Mouse (Mus musculus): ENCODE measurements at regions not wholly inside any gene's neighbourhood (a gene's known extent, or its start where the extent isn't known, plus 50 kb on each side); places are given as distances from the start of the nearest gene placed in this dataset.
A peak's percentile ranks its signal among the peaks of the same experiment; 100 is the strongest.

DNA sequence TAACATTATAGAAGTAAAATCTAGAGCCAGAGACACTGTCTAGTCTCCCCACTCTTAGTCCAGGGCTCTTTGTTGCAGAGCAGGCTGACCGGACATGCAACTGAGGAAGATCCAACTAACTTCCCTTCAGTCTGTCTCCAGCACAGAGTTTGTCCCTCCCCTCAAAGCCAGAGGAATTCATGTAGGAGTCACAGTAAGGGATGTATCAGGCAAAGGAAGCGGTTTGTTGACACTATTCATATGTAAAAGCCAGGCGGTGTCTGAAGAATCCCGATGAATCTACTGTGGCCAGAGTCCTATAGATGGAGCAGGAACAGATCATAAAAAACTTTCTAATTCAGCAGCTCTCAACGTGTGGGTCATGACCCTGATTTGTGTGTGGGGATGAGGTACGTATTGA, 179.7 kb upstream of the Foxn2 start:
- H3K9me3 ChIP-seq, result no peaks in the 10 kb centered on the region
- no peak overlapping the region for H3K4me2 ChIP-seq
- peaks cover 16% of the 10 kb centered on the region for H3K4me1 ChIP-seq
- no peak overlapping the region for H3K4me3 ChIP-seq
- H3K36me3 ChIP-seq, result no peaks in the 10 kb centered on the region
- 67% methylated on average over 6 of the region's 6 CpGs for WGBS
- no peak overlapping the region for H3K9ac ChIP-seq
- no peaks in the 10 kb centered on the region for H3K27me3 ChIP-seq
- no peak for ATAC-seq (ENCODE audit: insufficient number of reproducible peaks, low FRiP score, low TSS enrichment, low read depth)
- H3K27ac ChIP-seq, result no peak overlapping the region

DNA sequence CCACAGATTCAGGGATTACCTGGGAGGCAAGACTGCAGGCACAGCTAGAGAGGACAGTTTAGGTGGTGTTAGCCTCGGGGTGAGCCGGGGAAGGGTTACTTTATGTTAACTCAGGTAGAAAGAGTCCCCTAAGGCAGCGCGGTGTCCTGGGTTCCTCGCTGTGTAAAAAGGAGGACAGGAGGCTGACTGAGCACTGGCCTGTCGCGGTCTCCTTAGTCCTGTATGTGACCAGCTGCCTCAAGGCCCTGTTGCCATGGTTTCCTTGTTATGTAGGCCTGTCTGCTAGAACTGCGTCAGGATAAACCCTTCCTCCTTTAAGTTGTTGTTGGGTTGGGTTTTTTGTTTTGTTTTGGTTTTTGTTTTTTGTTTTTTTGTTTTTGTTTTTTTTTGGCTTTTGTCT, 179.0 kb upstream of the Foxn2 start:
- H3K27me3 ChIP-seq, result no peaks in the 10 kb centered on the region
- no peak overlapping the region for H3K27ac ChIP-seq
- 40% methylated on average over 8 of the region's 8 CpGs for WGBS
- no peak overlapping the region for H3K9ac ChIP-seq
- no peak for ATAC-seq (ENCODE audit: insufficient number of reproducible peaks, low FRiP score, low TSS enrichment, low read depth)
- H3K9me3 ChIP-seq, result no peaks in the 10 kb centered on the region
- H3K4me3 ChIP-seq, result no peak overlapping the region
- H3K36me3 ChIP-seq, result no peaks in the 10 kb centered on the region
- peaks cover 12% of the 10 kb centered on the region for H3K4me1 ChIP-seq
- H3K4me2 ChIP-seq, result no peak overlapping the region

DNA sequence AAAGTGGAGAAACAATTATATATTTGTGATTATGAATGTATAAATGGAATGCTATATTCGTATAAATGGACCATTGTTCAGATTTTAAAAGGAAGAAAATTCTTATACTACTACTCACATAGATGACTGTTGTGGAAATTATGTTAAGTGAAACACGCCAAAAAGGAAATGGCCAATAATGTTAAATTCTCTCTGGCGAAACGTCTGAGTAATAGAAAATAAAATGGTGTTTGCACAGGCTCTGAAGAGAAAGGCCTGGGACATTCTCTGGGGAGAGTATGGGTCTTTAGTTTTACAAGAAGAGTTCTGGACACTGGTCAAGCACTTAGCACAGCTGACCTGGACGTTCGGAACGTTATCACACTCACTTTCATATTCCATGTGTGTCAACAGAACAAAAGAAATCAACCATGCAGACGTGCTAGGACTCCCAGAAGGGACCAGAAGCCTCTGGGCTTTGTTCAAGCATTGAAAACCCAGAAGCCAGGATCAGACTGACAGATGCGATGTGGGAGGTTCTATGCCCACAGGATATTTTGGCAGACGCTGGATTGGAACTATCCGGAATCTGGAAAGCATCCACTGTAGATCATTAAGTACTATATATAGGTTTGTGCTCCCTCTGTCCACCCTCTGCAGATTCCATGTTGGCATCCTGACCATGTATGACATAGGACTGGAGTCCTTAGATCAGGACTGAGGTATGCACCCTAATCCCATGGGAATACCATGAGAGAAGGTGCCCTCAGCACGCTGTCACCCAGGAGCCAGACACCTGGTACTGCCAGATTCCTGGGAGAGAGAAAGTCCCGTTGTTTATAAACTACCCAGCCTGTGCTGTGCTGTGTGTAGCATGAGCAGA, 178.0 kb upstream of the Foxn2 start:
- Histone ChIP-seq H3K9me3 (no peaks in the 10 kb centered on the region), H3K4me2 (no peak overlapping the region), H3K9ac (no peak overlapping the region), H3K36me3 (no peaks in the 10 kb centered on the region), H3K4me1 (peaks cover 4% of the 10 kb centered on the region), H3K27me3 (no peaks in the 10 kb centered on the region), H3K27ac (peak overlapping the region; percentile 63), H3K4me3 (no peak overlapping the region)
- ATAC-seq (ENCODE audit: insufficient number of reproducible peaks, low FRiP score, low TSS enrichment, low read depth), result peak; percentile 46; the same call in 1 of the 2 replicates
- 43% methylated on average over 13 of the region's 13 CpGs for WGBS

DNA sequence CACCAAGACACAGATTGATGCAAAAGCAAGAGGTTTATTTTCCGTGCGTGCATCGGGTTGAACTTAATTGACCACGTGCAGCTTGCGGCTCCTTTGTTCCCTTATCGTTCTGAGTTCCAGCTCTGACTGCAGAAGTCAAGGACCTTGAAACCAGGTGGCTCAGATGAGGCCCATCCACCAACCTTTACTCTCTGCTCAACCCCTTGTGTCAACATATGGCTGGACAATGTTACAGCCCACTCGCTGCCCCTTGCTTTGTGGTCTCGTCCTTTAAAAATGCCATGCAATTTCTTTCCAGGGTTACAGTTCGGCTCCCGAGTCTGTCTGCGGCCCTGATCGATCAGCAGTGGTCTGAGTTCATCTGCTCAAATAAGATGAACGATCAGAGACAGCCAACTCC, 175.2 kb upstream of the Foxn2 start:
- WGBS, result 90% methylated on average over 13 of the region's 13 CpGs

DNA sequence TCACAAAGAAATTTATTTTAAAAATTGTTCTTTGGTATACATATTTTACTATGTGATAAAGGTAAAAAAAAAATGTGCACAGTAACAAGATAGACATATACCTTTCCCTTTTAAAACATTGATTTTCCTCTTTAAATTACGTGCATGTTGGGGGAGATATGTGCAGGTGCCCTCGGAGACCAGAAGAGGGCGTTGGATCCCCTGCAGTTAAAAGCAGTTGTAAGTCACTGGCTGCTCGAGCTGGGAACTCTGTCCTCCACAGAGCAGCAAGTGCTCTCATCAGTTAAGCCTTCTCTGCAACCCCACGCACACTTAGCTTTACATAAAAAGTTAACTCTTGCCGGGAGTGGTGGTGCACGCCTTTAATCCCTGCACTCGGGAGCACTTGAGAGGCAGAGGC, 172.3 kb upstream of the Foxn2 start:
- Histone ChIP-seq H3K4me2 (no peak overlapping the region), H3K27ac (no peak overlapping the region), H3K27me3 (no peaks in the 10 kb centered on the region), H3K4me1 (no peaks in the 10 kb centered on the region), H3K4me3 (no peak overlapping the region), H3K9me3 (no peaks in the 10 kb centered on the region), H3K36me3 (no peaks in the 10 kb centered on the region), H3K9ac (no peak overlapping the region)
- 82% methylated on average over 8 of the region's 8 CpGs for WGBS
- ATAC-seq (ENCODE audit: insufficient number of reproducible peaks, low FRiP score, low TSS enrichment, low read depth), result no peak

More for the DNA sequence above, 175.2 kb upstream of the Foxn2 start:
- H3K4me2 ChIP-seq, result no peak overlapping the region
- no peak overlapping the region for H3K4me3 ChIP-seq
- H3K27ac ChIP-seq, result no peak overlapping the region
- no peaks in the 10 kb centered on the region for H3K36me3 ChIP-seq
- ATAC-seq (ENCODE audit: insufficient number of reproducible peaks, low FRiP score, low TSS enrichment, low read depth), result no peak
- peaks cover 4% of the 10 kb centered on the region for H3K4me1 ChIP-seq
- no peaks in the 10 kb centered on the region for H3K27me3 ChIP-seq
- no peak overlapping the region for H3K9ac ChIP-seq
- no peaks in the 10 kb centered on the region for H3K9me3 ChIP-seq

DNA sequence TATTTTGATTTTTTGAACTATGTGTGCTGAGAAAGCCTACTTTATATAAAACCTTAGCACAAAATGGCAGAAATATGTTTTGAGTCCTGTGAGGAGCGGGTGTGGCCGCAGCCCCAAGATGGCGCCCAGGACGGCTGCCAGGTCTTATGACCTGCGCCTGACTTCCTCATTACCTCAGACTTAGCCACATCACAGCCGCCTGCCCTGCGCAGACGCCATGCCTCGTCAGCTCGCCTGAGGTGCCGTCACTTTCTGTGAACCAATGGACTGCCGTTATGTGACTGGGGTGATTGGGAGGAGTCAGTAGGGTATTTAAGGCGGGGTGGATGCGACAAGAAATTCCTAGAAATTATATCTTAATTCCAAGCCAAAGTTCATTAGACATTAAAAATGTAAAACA, 171.7 kb upstream of the Foxn2 start:
- no peak overlapping the region for H3K4me3 ChIP-seq
- WGBS, result 95% methylated on average over 14 of the region's 14 CpGs
- no peak overlapping the region for H3K4me2 ChIP-seq
- H3K4me1 ChIP-seq, result no peaks in the 10 kb centered on the region
- H3K36me3 ChIP-seq, result no peaks in the 10 kb centered on the region
- no peak overlapping the region for H3K9ac ChIP-seq
- no peaks in the 10 kb centered on the region for H3K27me3 ChIP-seq
- H3K27ac ChIP-seq, result no peak overlapping the region
- no peaks in the 10 kb centered on the region for H3K9me3 ChIP-seq
- ATAC-seq (ENCODE audit: insufficient number of reproducible peaks, low FRiP score, low TSS enrichment, low read depth), result no peak

DNA sequence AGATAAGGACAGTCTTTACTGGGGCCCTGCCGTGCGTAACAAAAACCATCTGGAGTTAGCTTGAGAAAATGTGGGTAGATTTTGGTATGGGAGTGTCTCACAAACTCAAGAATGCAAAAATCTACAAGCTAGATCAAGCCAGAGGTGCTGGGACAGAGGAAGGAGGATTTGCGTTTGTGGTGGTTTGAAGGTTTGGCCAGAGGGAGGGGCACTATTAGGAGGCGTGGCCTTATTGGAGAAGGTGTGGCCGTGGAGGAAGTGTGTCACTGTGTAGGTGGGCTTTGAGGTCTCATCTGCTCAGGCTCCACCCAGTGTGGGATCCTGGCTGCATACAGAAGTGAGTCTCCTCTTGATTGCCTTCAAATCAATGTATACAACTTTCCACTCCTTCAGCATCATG, 169.6 kb upstream of the Foxn2 start:
- Histone ChIP-seq H3K4me2 (no peak overlapping the region), H3K27me3 (no peaks in the 10 kb centered on the region), H3K27ac (no peak overlapping the region), H3K9ac (no peak overlapping the region), H3K9me3 (no peaks in the 10 kb centered on the region), H3K4me3 (no peak overlapping the region), H3K4me1 (0 out of 2 replicates have a peak, but pooled peaks cover 2% of the 10 kb centered on the region), H3K36me3 (no peaks in the 10 kb centered on the region)
- 69% methylated on average over 5 of the region's 5 CpGs for WGBS
- no peak for ATAC-seq (ENCODE audit: insufficient number of reproducible peaks, low FRiP score, low TSS enrichment, low read depth)

DNA sequence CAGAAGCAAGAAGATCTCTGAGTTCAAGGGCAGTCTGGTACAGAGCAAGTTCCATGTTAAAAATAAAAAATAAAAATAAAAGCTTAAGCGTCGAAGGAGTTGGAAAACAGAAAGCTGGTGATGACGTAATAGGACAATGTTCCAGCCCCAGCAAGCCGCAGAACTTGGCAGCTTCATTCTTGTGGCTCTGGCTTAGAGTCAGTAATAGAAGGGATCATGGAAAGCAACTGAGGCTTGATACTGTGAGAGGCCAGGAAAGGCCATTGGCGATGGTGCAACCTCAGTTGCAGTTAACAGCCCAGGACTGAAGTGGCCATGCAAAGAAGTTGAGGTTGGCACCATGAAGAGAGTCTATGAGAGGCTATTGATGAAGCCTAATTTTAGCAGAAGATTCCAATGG, 168.3 kb upstream of the Foxn2 start:
- no peaks in the 10 kb centered on the region for H3K9me3 ChIP-seq
- H3K9ac ChIP-seq, result no peak overlapping the region
- H3K4me1 ChIP-seq, result 0 out of 2 replicates have a peak, but pooled peaks cover 2% of the 10 kb centered on the region
- WGBS, result 85% methylated on average over 5 of the region's 5 CpGs
- no peak overlapping the region for H3K4me3 ChIP-seq
- no peaks in the 10 kb centered on the region for H3K27me3 ChIP-seq
- H3K27ac ChIP-seq, result no peak overlapping the region
- no peak overlapping the region for H3K4me2 ChIP-seq
- ATAC-seq (ENCODE audit: insufficient number of reproducible peaks, low FRiP score, low TSS enrichment, low read depth), result no peak
- no peaks in the 10 kb centered on the region for H3K36me3 ChIP-seq

DNA sequence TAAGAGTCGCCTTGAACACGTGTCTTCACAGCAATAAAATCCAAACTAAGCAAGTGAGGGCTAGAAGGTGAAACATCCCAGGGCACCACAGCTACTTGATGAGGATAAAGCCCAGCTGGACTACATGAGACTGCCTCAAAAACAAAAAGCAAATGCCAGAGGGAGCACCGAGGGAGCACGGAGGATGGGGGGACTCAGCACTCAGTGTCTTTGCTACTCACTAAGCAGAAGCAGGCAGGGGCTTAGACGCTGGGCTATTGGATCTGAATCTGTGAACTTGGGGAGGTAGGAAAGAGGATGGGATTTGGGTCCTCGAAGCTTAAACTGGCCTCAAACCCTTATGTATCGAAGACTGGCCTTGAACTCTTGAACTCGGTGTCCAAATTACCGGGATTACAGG, 167.0 kb upstream of the Foxn2 start:
- no peak overlapping the region for H3K4me3 ChIP-seq
- H3K27me3 ChIP-seq, result no peaks in the 10 kb centered on the region
- no peaks in the 10 kb centered on the region for H3K36me3 ChIP-seq
- 86% methylated on average over 9 of the region's 9 CpGs for WGBS
- H3K4me1 ChIP-seq, result 0 out of 2 replicates have a peak, but pooled peaks cover 2% of the 10 kb centered on the region
- no peak for ATAC-seq (ENCODE audit: insufficient number of reproducible peaks, low FRiP score, low TSS enrichment, low read depth)
- no peak overlapping the region for H3K4me2 ChIP-seq
- H3K9ac ChIP-seq, result no peak overlapping the region
- no peaks in the 10 kb centered on the region for H3K9me3 ChIP-seq
- no peak overlapping the region for H3K27ac ChIP-seq

DNA sequence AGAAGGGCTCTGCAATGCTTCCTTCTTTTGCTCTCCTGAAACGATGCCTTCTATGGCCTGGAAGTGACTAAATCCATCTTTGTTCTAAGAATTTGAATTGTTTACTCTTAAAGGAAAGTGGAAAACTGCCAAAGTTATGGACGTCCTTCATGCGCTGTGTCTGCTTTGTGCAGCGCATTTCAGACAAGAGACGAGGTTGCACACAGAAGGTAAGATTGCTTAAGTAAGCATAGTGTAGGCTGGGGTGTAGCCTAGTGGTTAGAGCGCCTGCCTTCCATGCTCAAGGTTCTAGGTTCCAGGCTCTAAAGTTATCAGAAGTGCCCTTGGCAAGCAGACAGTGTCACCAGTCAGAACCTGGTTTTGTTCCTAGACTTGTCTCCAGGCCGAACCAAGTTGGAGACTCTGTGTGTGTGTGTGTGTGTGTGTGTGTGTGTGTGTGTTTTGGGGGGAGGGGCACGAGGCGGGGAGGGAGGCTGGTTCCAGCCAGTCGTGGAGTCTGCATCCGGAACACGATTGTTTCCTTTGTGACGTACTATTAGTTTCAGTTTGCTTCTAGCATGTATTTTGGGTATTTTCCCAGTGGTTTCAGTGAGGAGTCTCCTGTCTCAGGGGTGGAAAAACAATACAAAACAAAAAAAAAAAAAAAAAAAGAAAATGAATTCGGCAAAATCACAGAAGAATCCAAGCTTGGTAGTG, 166.4 kb upstream of the Foxn2 start:
- H3K4me2 ChIP-seq, result no peak overlapping the region
- H3K4me3 ChIP-seq, result no peak overlapping the region
- H3K4me1 ChIP-seq, result 0 out of 2 replicates have a peak, but pooled peaks cover 2% of the 10 kb centered on the region
- H3K27ac ChIP-seq, result no peak overlapping the region
- H3K9ac ChIP-seq, result no peak overlapping the region
- no peaks in the 10 kb centered on the region for H3K27me3 ChIP-seq
- no peaks in the 10 kb centered on the region for H3K9me3 ChIP-seq
- H3K36me3 ChIP-seq, result no peaks in the 10 kb centered on the region
- 78% methylated on average over 14 of the region's 14 CpGs for WGBS
- ATAC-seq (ENCODE audit: insufficient number of reproducible peaks, low FRiP score, low TSS enrichment, low read depth), result 0 out of 2 replicates have a peak, but pooled peaks have one; percentile 30

DNA sequence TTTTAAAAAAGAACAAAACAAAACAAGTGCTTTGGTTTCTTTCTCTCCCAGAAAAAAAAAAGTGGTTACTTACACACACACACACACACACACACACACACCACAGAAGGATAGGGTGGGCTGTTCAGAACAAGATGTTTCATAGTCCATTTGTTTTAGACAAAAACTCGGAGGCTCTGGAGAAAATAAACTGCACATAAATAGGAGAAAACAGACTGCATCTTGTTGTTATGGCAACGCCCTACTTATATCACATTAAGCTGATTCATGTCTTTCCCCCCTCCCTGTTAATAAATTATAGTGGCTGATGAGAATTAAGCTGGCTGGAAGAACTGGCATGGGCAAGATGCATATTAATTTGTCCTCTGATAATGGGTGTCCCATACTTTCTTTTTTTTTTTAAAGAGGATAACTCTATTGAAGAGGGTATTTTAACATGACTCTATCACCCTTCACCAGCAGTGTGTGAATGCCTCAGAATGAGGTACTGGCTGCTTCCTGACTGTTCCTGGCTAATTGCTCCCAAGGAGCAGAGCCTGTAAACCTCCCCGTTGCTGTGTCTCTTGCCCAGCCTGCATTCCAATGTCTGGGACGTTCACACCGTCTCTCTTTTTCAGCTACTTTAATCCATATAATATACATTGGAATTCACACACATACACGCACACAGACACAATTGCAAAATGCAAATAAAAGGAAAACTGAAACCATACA, 165.6 kb upstream of the Foxn2 start:
- H3K27ac ChIP-seq, result no peak overlapping the region
- H3K4me2 ChIP-seq, result no peak overlapping the region
- 24% methylated on average over 6 of the region's 6 CpGs for WGBS
- no peaks in the 10 kb centered on the region for H3K27me3 ChIP-seq
- 0 out of 2 replicates have a peak, but pooled peaks cover 2% of the 10 kb centered on the region for H3K4me1 ChIP-seq
- H3K9me3 ChIP-seq, result no peaks in the 10 kb centered on the region
- H3K4me3 ChIP-seq, result no peak overlapping the region
- H3K9ac ChIP-seq, result no peak overlapping the region
- no peaks in the 10 kb centered on the region for H3K36me3 ChIP-seq
- ATAC-seq (ENCODE audit: insufficient number of reproducible peaks, low FRiP score, low TSS enrichment, low read depth), result no peak

DNA sequence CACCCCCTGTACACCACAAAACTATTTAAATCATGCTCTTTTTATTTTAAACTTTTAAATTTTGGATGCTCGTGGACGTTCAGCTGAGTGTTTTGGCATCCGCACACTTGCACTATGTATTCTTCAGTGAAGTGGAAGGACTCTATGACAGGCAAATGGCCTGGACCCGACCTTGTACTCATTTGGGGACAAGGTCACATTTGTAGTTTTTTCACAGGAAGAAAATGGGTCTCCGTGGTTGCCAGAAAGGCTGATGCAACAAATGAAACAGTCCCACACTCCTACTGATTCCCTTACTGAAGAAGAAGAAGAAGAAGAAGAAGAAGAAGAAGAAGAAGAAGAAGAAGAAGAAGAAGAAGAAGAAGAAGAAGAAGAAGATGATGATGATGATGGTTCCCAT, 160.9 kb upstream of the Foxn2 start:
- 0 out of 2 replicates have a peak, but pooled peaks cover 2% of the 10 kb centered on the region for H3K4me1 ChIP-seq
- H3K9ac ChIP-seq, result no peak overlapping the region
- H3K27me3 ChIP-seq, result no peaks in the 10 kb centered on the region
- no peaks in the 10 kb centered on the region for H3K36me3 ChIP-seq
- no peaks in the 10 kb centered on the region for H3K9me3 ChIP-seq
- no peak overlapping the region for H3K4me2 ChIP-seq
- H3K4me3 ChIP-seq, result no peak overlapping the region
- 80% methylated on average over 5 of the region's 5 CpGs for WGBS
- ATAC-seq (ENCODE audit: insufficient number of reproducible peaks, low FRiP score, low TSS enrichment, low read depth), result no peak
- H3K27ac ChIP-seq, result no peak overlapping the region
